Mouse (Mus musculus) cerebellum, adult (tissue): Measurements from ENCODE around the gene Snrpa1.
A peak's percentile ranks its signal among the peaks of the same experiment; 100 is the strongest.

Source experiments
- ATAC-seq: cut with Nextera tagmentation; 2 replicates; pipeline ENCODE4 v1.9.2; 2017; ENCODE audit warnings: mild to moderate bottlenecking, moderate library complexity, mixed read lengths; ENCODE audit not compliant: insufficient number of reproducible peaks, low FRiP score, low TSS enrichment

The Snrpa1 gene

GRCm38 (mm10) chr7:66110636-66111112 lies 51.9 kb downstream of the Snrpa1 start:
- ATAC-seq: no peak

- ATAC-seq: no peak
These were observed 52.4 kb downstream of the Snrpa1 start for GRCm38 (mm10) chr7:66111211-66111610.

GRCm38 (mm10) chr7:66113561-66113960 lies 54.8 kb downstream of the Snrpa1 start:
- no peak for ATAC-seq

GRCm38 (mm10) chr7:66115821-66116343 lies 57.1 kb downstream of the Snrpa1 start:
- no peak for ATAC-seq

GRCm38 (mm10) chr7:66116906-66117482 lies 58.2 kb downstream of the Snrpa1 start:
- ATAC-seq: no peak

- ATAC-seq: no peak
These were observed 59.2 kb downstream of the Snrpa1 start for GRCm38 (mm10) chr7:66118046-66118445.

GRCm38 (mm10) chr7:66118796-66119195 lies 60.0 kb downstream of the Snrpa1 start:
- no peak for ATAC-seq

GRCm38 (mm10) chr7:66120139-66120538 lies 61.3 kb downstream of the Snrpa1 start:
- peak; percentile 65; the same call in 1 of the 2 replicates for ATAC-seq

GRCm38 (mm10) chr7:66120702-66121396 lies 62.0 kb downstream of the Snrpa1 start:
- no peak for ATAC-seq
